Mouse (Mus musculus) hindbrain, embryonic 16.5 days (tissue): ENCODE measurements around the gene Runx2. TPM values are rescaled to one million over a fixed set of nuclear protein-coding genes. Genes with fewer than 3 reads are reported as not detected.

ENCODE experiments used
- ATAC-seq: fragments of 200-750 bp; cut with Nextera tagmentation; 2 replicates; pipeline ENCODE4 v1.8.0; 2017; ENCODE audit warnings: moderate TSS enrichment, moderate library complexity
- H3K27ac ChIP-seq: fragments of 300-500 bp; sonication (generic); 2 replicates; pipeline ENCODE4 v1.5.1; 2014; ENCODE audit warnings: low read depth, mild to moderate bottlenecking, control low read depth, low read length, moderate library complexity
- H3K27me3 ChIP-seq: fragments of 300-500 bp; sonication (generic); replicated peaks from 2 replicates; pipeline ENCODE4 v1.6.1; 2014; ENCODE audit warnings: low read length; ENCODE audit not compliant: control insufficient read depth, insufficient read depth
- H3K36me3 ChIP-seq: fragments of 300-500 bp; sonication (generic); 2 replicates; pipeline ENCODE4 v1.6.1; 2014; ENCODE audit warnings: mild to moderate bottlenecking, low read length, moderate library complexity, mixed read lengths; ENCODE audit not compliant: control insufficient read depth, insufficient read depth
- H3K4me1 ChIP-seq: fragments of 300-500 bp; sonication (generic); 2 replicates; pipeline ENCODE4 v1.6.1; 2014; ENCODE audit warnings: low read depth, low read length; ENCODE audit not compliant: control insufficient read depth, insufficient read depth
- H3K4me2 ChIP-seq: fragments of 300-500 bp; sonication (generic); 2 replicates; pipeline ENCODE4 v1.6.1; 2014; ENCODE audit warnings: mild to moderate bottlenecking, low read length, control low read depth, moderate library complexity
- H3K4me3 ChIP-seq: fragments of 300-500 bp; sonication (generic); 2 replicates; pipeline ENCODE4 v1.5.1; 2014; ENCODE audit warnings: mild to moderate bottlenecking, low read length, control low read depth, moderate library complexity
- H3K9ac ChIP-seq: fragments of 300-500 bp; sonication (generic); 2 replicates; pipeline ENCODE4 v1.6.1; 2014; ENCODE audit warnings: low read depth, mild to moderate bottlenecking, control low read depth, low read length, moderate library complexity
- H3K9me3 ChIP-seq: fragments of 300-500 bp; sonication (generic); 2 replicates; pipeline ENCODE4 v1.6.1; 2014; ENCODE audit warnings: mild to moderate bottlenecking, low read length, moderate library complexity; ENCODE audit not compliant: control insufficient read depth
- WGBS: fragments of 180-500 bp; shearing (Covaris S2); extraction: QIAGEN DNeasy Blood & Tissue Kit; methylation state at CpG from one replicate; pipeline ENCODE4 v1.1.7; 2014; 5-methylcytosine and 5-hydroxymethylcytosine counted together
- polyA plus RNA-seq: library from polyadenylated mRNA; unstranded; fragments of >200 nt; fragmentation: Nextera tagmentation; extraction: Ambion mirVana; gene quantifications from 2 replicates; pipeline ENCODE4 v1.2.1, GENCODE M21; 2015

The Runx2 gene
- polyA plus RNA-seq, 1 experiment from 2014 or later, result 0.31 TPM

GRCm38 (mm10) chr17:44690410-44691035, 124.1 kb downstream of the Runx2 start:
- no peaks in the 10 kb centered on the region for H3K36me3 ChIP-seq
- no peaks in the 10 kb centered on the region for H3K27me3 ChIP-seq
- H3K27ac ChIP-seq, result no peak overlapping the region
- H3K9me3 ChIP-seq, result no peaks in the 10 kb centered on the region
- ATAC-seq, result no peak
- 85% methylated on average over 5 of the region's 5 CpGs for WGBS
- H3K4me2 ChIP-seq, result no peak overlapping the region
- no peak overlapping the region for H3K9ac ChIP-seq
- peaks cover under 1% of the 10 kb centered on the region; the same call in 1 of the 2 replicates for H3K4me1 ChIP-seq
- H3K4me3 ChIP-seq, result no peak overlapping the region

- Histone ChIP-seq H3K9me3 (no peaks in the 10 kb centered on the region), H3K36me3 (no peaks in the 10 kb centered on the region), H3K4me3 (no peak overlapping the region), H3K4me2 (no peak overlapping the region), H3K4me1 (peaks cover 2% of the 10 kb centered on the region; the same call in 1 of the 2 replicates), H3K27ac (no peak overlapping the region), H3K27me3 (no peaks in the 10 kb centered on the region), H3K9ac (no peak overlapping the region)
- 78% methylated on average over 2 of the region's 2 CpGs for WGBS
- ATAC-seq, result no peak
Observed at GRCm38 (mm10) chr17:44688306-44688705, 126.3 kb downstream of the Runx2 start.

- Histone ChIP-seq H3K9ac (no peak overlapping the region), H3K4me1 (peaks cover 2% of the 10 kb centered on the region; the same call in 1 of the 2 replicates), H3K9me3 (no peaks in the 10 kb centered on the region), H3K36me3 (no peaks in the 10 kb centered on the region), H3K4me3 (no peak overlapping the region), H3K27me3 (no peaks in the 10 kb centered on the region), H3K27ac (no peak overlapping the region), H3K4me2 (no peak overlapping the region)
- no peak for ATAC-seq
- WGBS, result 53% methylated on average over 7 of the region's 7 CpGs
Observed at GRCm38 (mm10) chr17:44685514-44685913, 129.1 kb downstream of the Runx2 start.

GRCm38 (mm10) chr17:44683026-44683425, 131.6 kb downstream of the Runx2 start:
- WGBS, result 92% methylated on average over 9 of the region's 9 CpGs

GRCm38 (mm10) chr17:44677782-44678181, 136.8 kb downstream of the Runx2 start:
- peak; percentile 37; the same call in 1 of the 2 replicates for ATAC-seq
- Histone ChIP-seq H3K27me3 (no peaks in the 10 kb centered on the region), H3K4me2 (no peak overlapping the region), H3K9ac (no peak overlapping the region), H3K4me1 (0 out of 2 replicates have a peak, but pooled peaks cover under 1% of the 10 kb centered on the region), H3K9me3 (no peaks in the 10 kb centered on the region), H3K4me3 (no peak overlapping the region), H3K27ac (no peak overlapping the region), H3K36me3 (no peaks in the 10 kb centered on the region)
- WGBS, result 51% methylated on average over 7 of the region's 7 CpGs

More at GRCm38 (mm10) chr17:44683026-44683425, 131.6 kb downstream of the Runx2 start:
- Histone ChIP-seq H3K27me3 (no peaks in the 10 kb centered on the region), H3K4me3 (no peak overlapping the region), H3K27ac (no peak overlapping the region), H3K9ac (no peak overlapping the region), H3K4me1 (peaks cover 2% of the 10 kb centered on the region; the same call in 1 of the 2 replicates), H3K4me2 (no peak overlapping the region), H3K36me3 (no peaks in the 10 kb centered on the region), H3K9me3 (no peaks in the 10 kb centered on the region)
- ATAC-seq, result no peak

GRCm38 (mm10) chr17:44672806-44673205, 141.8 kb downstream of the Runx2 start:
- 71% methylated on average over 7 of the region's 7 CpGs for WGBS
- no peak for ATAC-seq

GRCm38 (mm10) chr17:44671946-44672692, 142.5 kb downstream of the Runx2 start:
- Histone ChIP-seq H3K27ac (no peak overlapping the region), H3K4me1 (0 out of 2 replicates have a peak, but pooled peaks cover 5% of the 10 kb centered on the region), H3K4me3 (no peak overlapping the region), H3K36me3 (no peaks in the 10 kb centered on the region), H3K9me3 (no peaks in the 10 kb centered on the region), H3K4me2 (no peak overlapping the region), H3K9ac (no peak overlapping the region), H3K27me3 (no peaks in the 10 kb centered on the region)
- WGBS, result 65% methylated on average over 16 of the region's 16 CpGs
- peak; percentile 80 for ATAC-seq

More at GRCm38 (mm10) chr17:44672806-44673205, 141.8 kb downstream of the Runx2 start:
- Histone ChIP-seq H3K4me1 (0 out of 2 replicates have a peak, but pooled peaks cover 5% of the 10 kb centered on the region), H3K4me2 (no peak overlapping the region), H3K4me3 (no peak overlapping the region), H3K27me3 (no peaks in the 10 kb centered on the region), H3K27ac (no peak overlapping the region), H3K36me3 (no peaks in the 10 kb centered on the region), H3K9ac (no peak overlapping the region), H3K9me3 (no peaks in the 10 kb centered on the region)

GRCm38 (mm10) chr17:44669985-44670384, 144.6 kb downstream of the Runx2 start:
- no peaks in the 10 kb centered on the region for H3K27me3 ChIP-seq
- H3K36me3 ChIP-seq, result no peaks in the 10 kb centered on the region
- 32% methylated on average over 11 of the region's 11 CpGs for WGBS
- no peak overlapping the region; the same call in 1 of the 2 replicates for H3K4me3 ChIP-seq
- H3K9ac ChIP-seq, result no peak overlapping the region
- H3K9me3 ChIP-seq, result no peaks in the 10 kb centered on the region
- no peak overlapping the region for H3K27ac ChIP-seq
- 0 out of 2 replicates have a peak, but pooled peaks cover 5% of the 10 kb centered on the region for H3K4me1 ChIP-seq
- no peak for ATAC-seq
- peak overlapping the region; percentile 31 for H3K4me2 ChIP-seq

- H3K4me3 ChIP-seq, result no peak overlapping the region
- no peak overlapping the region for H3K4me2 ChIP-seq
- no peak overlapping the region for H3K27ac ChIP-seq
- H3K9me3 ChIP-seq, result no peaks in the 10 kb centered on the region
- H3K9ac ChIP-seq, result no peak overlapping the region
- WGBS, result 88% methylated on average over 5 of the region's 5 CpGs
- H3K27me3 ChIP-seq, result no peaks in the 10 kb centered on the region
- ATAC-seq, result no peak
- 0 out of 2 replicates have a peak, but pooled peaks cover under 1% of the 10 kb centered on the region for H3K4me1 ChIP-seq
- no peaks in the 10 kb centered on the region for H3K36me3 ChIP-seq
Observed at GRCm38 (mm10) chr17:44667346-44667745, 147.3 kb downstream of the Runx2 start.
